Mouse (Mus musculus) midbrain, embryonic 11.5 days (tissue): ENCODE data around the gene Man1b1. TPM values are rescaled to one million over a fixed set of nuclear protein-coding genes. Genes with fewer than 3 reads are reported as not detected.
A peak's percentile ranks its signal among the peaks of the same experiment; 100 is the strongest.

Source experiments
- ATAC-seq: fragments of 200-750 bp; cut with Nextera tagmentation; 2 replicates; pipeline ENCODE4 v1.8.0; 2017; ENCODE audit warnings: moderate TSS enrichment, moderate library complexity; ENCODE audit not compliant: low FRiP score
- DNase-seq: peaks from one replicate; pipeline ENCODE4 v3.0.0; 2015; ENCODE audit warnings: low spot score; ENCODE audit errors: missing footprints
- H3K27ac ChIP-seq: fragments of 300-500 bp; sonication (generic); 2 replicates; pipeline ENCODE4 v1.5.1; 2014; ENCODE audit warnings: low read depth, low read length
- H3K27me3 ChIP-seq: fragments of 300-500 bp; sonication (generic); 2 replicates; pipeline ENCODE4 v1.6.1; 2014; ENCODE audit warnings: mild to moderate bottlenecking, low read length, moderate library complexity, mixed read lengths; ENCODE audit not compliant: control insufficient read depth, insufficient read depth
- H3K36me3 ChIP-seq: fragments of 300-500 bp; sonication (generic); 2 replicates; pipeline ENCODE4 v1.6.1; 2014; ENCODE audit warnings: mild to moderate bottlenecking, low read length, moderate library complexity, mixed read lengths; ENCODE audit not compliant: control insufficient read depth, insufficient read depth
- H3K4me1 ChIP-seq: fragments of 300-500 bp; sonication (generic); 2 replicates; pipeline ENCODE4 v1.6.1; 2014; ENCODE audit warnings: low read length; ENCODE audit not compliant: control insufficient read depth, insufficient read depth
- H3K4me2 ChIP-seq: fragments of 300-500 bp; sonication (generic); 2 replicates; pipeline ENCODE4 v1.6.1; 2014; ENCODE audit warnings: mild to moderate bottlenecking, moderate library complexity
- H3K4me3 ChIP-seq: fragments of 300-500 bp; sonication (generic); 2 replicates; pipeline ENCODE4 v1.5.1; 2014; ENCODE audit warnings: low read depth, low read length
- H3K9ac ChIP-seq: fragments of 300-500 bp; sonication (generic); 2 replicates; pipeline ENCODE4 v1.6.1; 2014; ENCODE audit warnings: low read length
- H3K9me3 ChIP-seq: fragments of 300-500 bp; sonication (generic); 2 replicates; pipeline ENCODE4 v1.6.1; 2016; ENCODE audit warnings: low read length; ENCODE audit not compliant: control insufficient read depth
- WGBS: fragments of 180-500 bp; shearing (Covaris S2); extraction: QIAGEN DNeasy Blood & Tissue Kit; methylation state at CpG from one replicate; pipeline ENCODE4 v1.1.7; 2014; 5-methylcytosine and 5-hydroxymethylcytosine counted together
- polyA plus RNA-seq: library from polyadenylated mRNA; unstranded; fragments of >200 nt; fragmentation: Nextera tagmentation; extraction: Ambion mirVana; gene quantifications from 2 replicates; pipeline ENCODE4 v1.2.1, GENCODE M21; 2014

The Man1b1 gene
- polyA plus RNA-seq, 1 experiment from 2014 or later, result 87.2 TPM

DNA sequence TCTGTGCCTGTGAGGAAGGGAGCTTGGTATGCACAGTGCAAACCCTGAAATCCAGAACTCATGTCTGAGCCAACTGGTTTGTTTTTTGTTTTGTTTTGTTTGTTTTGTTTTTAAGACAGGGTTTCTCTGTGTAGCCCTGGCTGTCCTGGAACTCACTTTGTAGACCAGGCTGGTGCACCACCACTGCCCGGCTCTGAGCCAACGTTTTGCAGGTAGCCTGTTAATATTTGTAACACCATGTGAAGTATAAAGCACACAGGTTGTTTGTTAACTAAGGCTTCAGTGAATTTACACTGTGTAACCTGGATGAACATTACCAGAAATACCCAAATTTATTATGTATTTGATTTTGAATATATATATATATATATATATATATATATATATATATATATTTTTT lies 6.1 kb upstream of the Man1b1 start:
- H3K36me3 ChIP-seq, result no peaks in the 10 kb centered on the region
- no peak overlapping the region for H3K27ac ChIP-seq
- H3K4me2 ChIP-seq, result no peak overlapping the region
- no peak overlapping the region for H3K9ac ChIP-seq
- H3K9me3 ChIP-seq, result no peaks in the 10 kb centered on the region
- no peak for ATAC-seq
- DNase-seq, result no peak
- 73% methylated on average over 2 of the region's 2 CpGs for WGBS
- peaks cover 1% of the 10 kb centered on the region for H3K27me3 ChIP-seq
- H3K4me1 ChIP-seq, result no peaks in the 10 kb centered on the region
- H3K4me3 ChIP-seq, result no peak overlapping the region

DNA sequence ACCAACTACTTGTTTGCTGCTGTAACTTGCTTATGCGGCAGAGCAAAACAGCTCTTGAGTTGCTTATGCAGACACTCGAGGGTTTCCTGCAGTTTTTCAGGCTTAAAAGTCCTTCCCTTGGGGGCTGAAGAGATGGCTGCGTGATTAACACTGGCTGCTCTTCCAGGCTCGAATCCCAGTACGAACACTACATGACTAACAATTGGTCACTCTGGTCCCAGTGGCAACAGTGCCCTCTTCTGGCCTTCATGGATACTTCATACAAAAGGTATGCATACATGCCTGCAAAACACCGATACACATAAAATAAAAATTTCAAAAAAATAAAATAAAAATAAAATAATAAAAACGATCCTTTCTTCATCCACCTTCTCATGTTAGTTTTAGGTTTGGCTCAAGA lies 3.7 kb upstream of the Man1b1 start:
- Histone ChIP-seq H3K4me2 (no peak overlapping the region), H3K4me1 (peaks cover 4% of the 10 kb centered on the region), H3K36me3 (no peaks in the 10 kb centered on the region), H3K27me3 (no peaks in the 10 kb centered on the region), H3K9me3 (no peaks in the 10 kb centered on the region), H3K27ac (no peak overlapping the region), H3K4me3 (no peak overlapping the region), H3K9ac (no peak overlapping the region)
- ATAC-seq (no peak), DNase-seq (no peak)
- 36% methylated on average over 7 of the region's 7 CpGs for WGBS

DNA sequence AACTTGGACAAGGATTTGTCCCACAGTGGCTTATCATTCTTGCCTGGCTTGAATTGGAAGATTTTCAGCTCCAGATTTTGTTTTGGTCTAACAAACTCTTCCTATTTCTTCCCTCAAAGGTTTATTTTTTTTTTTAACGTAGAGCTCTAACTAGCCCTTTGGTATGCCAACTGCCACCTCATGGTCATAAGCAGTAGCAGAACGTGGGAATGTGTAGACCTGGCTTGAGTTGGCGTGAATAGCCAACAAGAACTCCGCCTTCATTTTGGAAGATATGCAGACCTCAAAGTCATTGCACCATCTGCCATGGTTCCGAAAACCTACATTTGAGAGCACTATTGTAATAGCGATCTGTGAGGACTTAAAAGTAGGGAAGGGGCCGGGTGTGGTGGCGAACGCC lies 668 bp upstream of the Man1b1 start:
- WGBS, result 63% methylated on average over 9 of the region's 9 CpGs
- H3K4me3 ChIP-seq, result peak overlapping the region; percentile 90
- no peaks in the 10 kb centered on the region for H3K9me3 ChIP-seq
- ATAC-seq (no peak), DNase-seq (no peak)
- peak overlapping the region; percentile 50 for H3K4me2 ChIP-seq
- no peaks in the 10 kb centered on the region for H3K27me3 ChIP-seq
- peak overlapping the region; percentile 87 for H3K9ac ChIP-seq
- H3K27ac ChIP-seq, result no peak overlapping the region
- peaks cover 8% of the 10 kb centered on the region for H3K36me3 ChIP-seq
- peaks cover 7% of the 10 kb centered on the region for H3K4me1 ChIP-seq

DNA sequence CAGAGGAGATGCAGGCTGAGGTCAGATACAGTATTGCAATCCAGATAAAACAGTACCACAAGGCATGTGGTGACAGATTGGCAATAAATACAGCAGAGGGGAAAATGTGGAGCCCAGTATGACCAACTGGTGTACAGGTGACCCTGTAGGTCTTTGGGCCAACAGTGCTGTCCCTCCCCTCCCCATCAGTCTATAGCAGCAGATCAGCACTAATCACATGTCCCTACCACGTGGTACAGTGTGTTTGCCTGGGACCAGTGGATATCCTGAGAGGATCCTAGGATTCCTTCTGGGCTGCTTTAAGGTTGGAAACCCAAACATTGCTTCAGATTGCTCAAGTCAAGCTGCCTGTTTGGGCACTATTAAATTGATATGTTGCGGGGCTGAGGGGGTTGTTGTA lies 1.4 kb downstream of the Man1b1 start:
- Histone ChIP-seq H3K36me3 (peaks cover 20% of the 10 kb centered on the region), H3K4me1 (peaks cover 7% of the 10 kb centered on the region), H3K4me2 (peak overlapping the region; percentile 90), H3K4me3 (peak overlapping the region; percentile 90), H3K27ac (no peak overlapping the region), H3K9ac (peak overlapping the region; percentile 87), H3K9me3 (no peaks in the 10 kb centered on the region), H3K27me3 (no peaks in the 10 kb centered on the region)
- 84% methylated on average over 2 of the region's 2 CpGs for WGBS
- no peak for ATAC-seq
- DNase-seq, result no peak

DNA sequence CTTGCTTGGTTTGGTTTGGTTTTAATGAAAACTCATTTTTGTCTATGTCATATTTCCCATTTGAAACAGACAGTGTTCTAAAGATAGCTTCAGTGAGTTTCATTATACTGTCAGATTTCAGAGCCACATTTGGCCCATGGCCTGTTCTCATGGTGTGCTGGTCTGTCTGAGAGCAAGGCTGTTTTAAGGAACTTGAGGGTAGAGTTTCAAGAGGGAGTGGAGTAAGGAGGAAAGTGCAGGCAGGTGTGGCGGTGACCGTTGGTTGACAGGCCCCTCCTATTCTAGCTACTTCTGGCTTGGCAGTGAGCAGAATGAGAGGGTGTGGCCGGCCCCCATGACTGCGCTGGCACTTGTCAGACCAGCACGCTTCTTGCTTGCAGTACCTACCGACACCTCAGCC lies 6.2 kb downstream of the Man1b1 start:
- Histone ChIP-seq H3K9ac (no peak overlapping the region), H3K36me3 (peaks cover 35% of the 10 kb centered on the region), H3K27ac (no peak overlapping the region), H3K4me3 (no peak overlapping the region), H3K4me2 (no peak overlapping the region), H3K27me3 (no peaks in the 10 kb centered on the region), H3K4me1 (peaks cover 4% of the 10 kb centered on the region), H3K9me3 (no peaks in the 10 kb centered on the region)
- ATAC-seq, result no peak
- WGBS, result 96% methylated on average over 6 of the region's 6 CpGs
- no peak for DNase-seq

DNA sequence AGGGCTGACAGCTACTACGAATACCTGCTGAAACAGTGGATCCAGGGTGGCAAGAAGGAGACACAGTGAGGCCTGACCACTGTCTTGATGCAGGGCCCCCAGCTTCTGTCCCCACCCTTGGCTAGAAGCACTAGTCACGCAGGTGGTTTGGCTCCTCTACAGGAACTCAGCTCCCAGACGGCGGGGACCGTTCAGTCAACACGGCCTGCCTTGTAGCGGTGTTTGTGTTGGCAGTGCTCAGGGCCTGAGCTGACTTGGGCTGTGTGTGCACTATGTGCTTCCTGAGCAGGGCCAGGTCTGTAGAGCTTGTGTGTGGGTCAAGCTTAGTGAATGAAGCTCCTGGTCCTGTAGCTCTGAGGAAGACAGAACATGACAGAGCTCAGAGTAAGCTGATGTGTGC lies 16.0 kb downstream of the Man1b1 start:
- Histone ChIP-seq H3K27me3 (no peaks in the 10 kb centered on the region), H3K4me2 (no peak overlapping the region), H3K9ac (no peak overlapping the region), H3K4me3 (no peak overlapping the region), H3K27ac (no peak overlapping the region), H3K36me3 (peaks cover 46% of the 10 kb centered on the region), H3K9me3 (no peaks in the 10 kb centered on the region), H3K4me1 (no peaks in the 10 kb centered on the region)
- ATAC-seq (no peak), DNase-seq (no peak)
- WGBS, result 92% methylated on average over 7 of the region's 7 CpGs

DNA sequence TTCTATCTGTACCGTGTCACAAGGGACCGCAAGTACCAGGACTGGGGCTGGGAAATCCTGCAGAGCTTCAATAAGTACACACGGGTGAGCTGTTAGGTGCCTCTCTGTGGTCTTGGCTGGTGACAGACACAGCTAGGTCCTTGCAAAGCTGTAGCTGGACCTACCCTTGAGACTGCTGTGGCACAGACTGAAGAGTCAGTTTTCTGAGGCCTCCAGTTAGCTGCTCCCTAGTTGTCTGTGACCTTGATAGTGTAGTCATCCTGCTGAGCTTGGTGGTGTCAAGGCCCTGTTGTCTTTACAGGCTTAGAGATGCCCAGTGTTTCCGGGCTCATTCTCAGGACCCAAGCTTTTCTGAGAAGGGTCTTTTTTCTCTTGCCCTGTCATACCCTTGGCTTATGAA lies 17.4 kb downstream of the Man1b1 start:
- DNase-seq, result no peak
- Histone ChIP-seq H3K9ac (no peak overlapping the region), H3K9me3 (no peaks in the 10 kb centered on the region), H3K4me1 (no peaks in the 10 kb centered on the region), H3K27me3 (no peaks in the 10 kb centered on the region), H3K27ac (no peak overlapping the region), H3K4me2 (no peak overlapping the region), H3K4me3 (no peak overlapping the region), H3K36me3 (peaks cover 44% of the 10 kb centered on the region)
- ATAC-seq, result no peak
- 94% methylated on average over 4 of the region's 4 CpGs for WGBS

DNA sequence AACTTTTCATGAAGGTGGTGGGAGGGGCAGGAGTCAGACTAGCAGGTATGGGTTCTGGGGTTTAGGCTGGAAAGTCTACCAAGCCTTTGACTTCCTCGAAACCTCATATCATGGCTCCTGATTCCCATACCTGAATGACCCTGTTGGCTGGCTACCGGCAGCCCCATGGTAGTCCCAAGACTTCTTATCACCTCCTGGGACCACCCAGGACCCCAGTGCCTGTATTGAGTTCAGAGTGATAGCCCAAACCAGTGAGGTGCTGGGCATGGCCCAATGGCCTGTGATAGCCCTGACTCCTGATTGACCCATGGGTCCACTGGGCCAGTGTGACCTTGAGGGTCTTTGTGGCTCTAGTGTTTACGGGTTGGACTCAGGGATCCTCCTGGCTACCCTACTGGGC lies 18.6 kb downstream of the Man1b1 start:
- no peak overlapping the region for H3K27ac ChIP-seq
- DNase-seq (no peak), ATAC-seq (no peak)
- H3K27me3 ChIP-seq, result no peaks in the 10 kb centered on the region
- peaks cover 4% of the 10 kb centered on the region; the same call in 1 of the 2 replicates for H3K4me1 ChIP-seq
- no peak overlapping the region for H3K4me3 ChIP-seq
- H3K4me2 ChIP-seq, result no peak overlapping the region
- 94% methylated on average over 3 of the region's 3 CpGs for WGBS
- H3K9me3 ChIP-seq, result no peaks in the 10 kb centered on the region
- peaks cover 38% of the 10 kb centered on the region for H3K36me3 ChIP-seq
- no peak overlapping the region for H3K9ac ChIP-seq

DNA sequence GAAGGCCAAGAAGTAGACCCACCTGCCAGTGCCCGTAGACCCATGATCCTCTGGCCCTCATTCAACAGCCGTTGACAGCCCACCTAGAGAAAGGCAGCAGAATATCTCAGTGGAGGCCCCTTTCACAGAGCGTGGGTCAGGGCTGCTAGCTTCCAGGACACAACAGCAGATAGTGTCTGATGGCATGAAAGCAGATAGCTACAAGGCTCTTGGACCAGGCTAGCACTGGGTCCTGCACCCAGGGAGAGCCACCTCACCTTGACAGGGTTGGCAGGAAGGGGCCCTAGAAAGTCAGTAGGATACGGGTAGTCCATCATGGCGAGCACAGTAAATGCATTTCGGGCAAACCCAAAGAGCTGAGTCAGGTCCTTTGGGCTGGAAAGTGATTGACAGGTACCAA lies 22.1 kb downstream of the Man1b1 start:
- H3K9ac ChIP-seq, result no peak overlapping the region
- DNase-seq (no peak), ATAC-seq (no peak)
- H3K4me2 ChIP-seq, result no peak overlapping the region
- peaks cover 16% of the 10 kb centered on the region for H3K36me3 ChIP-seq
- no peak overlapping the region for H3K27ac ChIP-seq
- peaks cover 10% of the 10 kb centered on the region for H3K4me1 ChIP-seq
- no peaks in the 10 kb centered on the region for H3K9me3 ChIP-seq
- H3K4me3 ChIP-seq, result no peak overlapping the region
- 85% methylated on average over 6 of the region's 6 CpGs for WGBS
- no peaks in the 10 kb centered on the region for H3K27me3 ChIP-seq
